Mouse (Mus musculus) bone marrow macrophage, adult 2 months (primary cell): Measurements from ENCODE around the gene Olfr622.

Experiments used
- CTCF ChIP-seq: IDR thresholded peaks from 2 replicates; pipeline ENCODE4 v1.5.1; 2012; ENCODE audit warnings: low read depth, mild to moderate bottlenecking, low read length, moderate library complexity
- POLR2A ChIP-seq: IDR thresholded peaks from 2 replicates; pipeline ENCODE4 v1.6.1; 2012; ENCODE audit warnings: mild to moderate bottlenecking, low read depth, low read length, borderline replicate concordance

DNA sequence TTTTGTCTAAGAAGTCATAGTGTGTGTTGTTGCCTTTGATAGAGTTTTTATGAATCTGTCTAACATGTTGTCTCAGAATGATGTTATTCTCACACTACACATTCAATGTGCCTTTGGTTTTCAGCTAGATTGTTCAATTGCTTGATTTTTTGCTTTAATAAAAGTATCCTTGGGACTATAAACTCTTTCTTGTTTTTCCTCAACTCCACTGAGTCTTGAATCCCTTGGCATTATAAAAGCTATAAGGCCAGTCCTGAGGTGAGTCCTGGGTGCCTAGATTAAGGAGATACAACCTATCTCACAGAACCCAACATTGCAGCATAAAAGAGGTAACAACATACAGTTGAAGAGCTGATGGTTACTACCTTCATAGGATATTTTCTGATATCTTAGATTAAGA, 42.2 kb downstream of the Olfr622 start, which contains the start of gene Olfr619:
- TF ChIP-seq CTCF (no peak), POLR2A (no peak)
